Mouse (Mus musculus) spleen, adult 2 months (tissue): ENCODE data around the gene Btbd7. TPM values are rescaled to one million over a fixed set of nuclear protein-coding genes. Genes with fewer than 3 reads are reported as not detected.
A peak's percentile ranks its signal among the peaks of the same experiment; 100 is the strongest.

Experiments
- DNase-seq, 2 experiments: peaks; one replicate each; pipeline versions ENCODE4 v3.0.0 to v3.0.0-alpha.2; 2012 to 2021; ENCODE audit warnings: low spot score in 2 of 2, low read depth in 1 of 2
- H3K27ac ChIP-seq: fragments of 200-500 bp; 2 replicates; pipeline ENCODE4 v1.5.1; 2012; ENCODE audit warnings: low read length, inconsistent platforms; ENCODE audit not compliant: insufficient read depth
- H3K27me3 ChIP-seq: fragments of 200-500 bp; 2 replicates; pipeline ENCODE4 v1.6.1; 2012; ENCODE audit warnings: mild to moderate bottlenecking, moderate library complexity, low read length, inconsistent platforms; ENCODE audit not compliant: control insufficient read depth, insufficient read depth
- H3K36me3 ChIP-seq: fragments of 200-500 bp; 2 replicates; pipeline ENCODE4 v1.6.1; 2012; ENCODE audit warnings: mild to moderate bottlenecking, low read length, inconsistent platforms; ENCODE audit not compliant: control insufficient read depth, insufficient read depth
- H3K4me1 ChIP-seq: fragments of 200-500 bp; 2 replicates; pipeline ENCODE4 v1.6.1; 2011; ENCODE audit warnings: inconsistent platforms; ENCODE audit not compliant: control insufficient read depth, insufficient read depth, insufficient read length
- H3K4me3 ChIP-seq: fragments of 200-500 bp; 2 replicates; pipeline ENCODE4 v1.5.1; 2011; ENCODE audit warnings: mild to moderate bottlenecking, inconsistent platforms; ENCODE audit not compliant: insufficient read depth, insufficient read length; ENCODE audit errors: extremely low read depth
- CTCF ChIP-seq: fragments of 200-500 bp; IDR thresholded peaks from 2 replicates; pipeline ENCODE4 v1.5.1; 2011; ENCODE audit warnings: mild to moderate bottlenecking, inconsistent platforms; ENCODE audit not compliant: insufficient read depth, insufficient read length, insufficient replicate concordance; ENCODE audit errors: extremely low read depth
- POLR2A ChIP-seq: fragments of 200-500 bp; IDR thresholded peaks from 2 replicates; pipeline ENCODE4 v1.6.1; 2011; ENCODE audit warnings: low read depth, low read length, inconsistent platforms
- WGBS: fragments of 180-500 bp; shearing (Covaris S2); methylation state at CpG from one replicate; pipeline ENCODE4 v1.1.7; 2018; 5-methylcytosine and 5-hydroxymethylcytosine counted together
- polyA plus RNA-seq: library from polyadenylated mRNA; depleted of rRNA; stranded (reverse); fragments of >200 nt; gene quantifications from 2 replicates; pipeline ENCODE4 v1.2.3, GENCODE M21; 2012

The Btbd7 gene
- polyA plus RNA-seq, 1 experiment = 7.0 TPM

- Histone ChIP-seq H3K4me3 (peak overlapping the region; percentile 78), H3K36me3 (no peaks in the 10 kb centered on the region), H3K4me1 (peaks cover 4% of the 10 kb centered on the region; the same call in 1 of the 2 replicates), H3K27ac (no peak overlapping the region), H3K27me3 (no peaks in the 10 kb centered on the region)
- 43% methylated on average over 7 of the region's 7 CpGs for WGBS
- no peak for DNase-seq
- no peak for TF ChIP-seq CTCF
These were observed 630 bp upstream of the Btbd7 start for GRCm38 (mm10) chr12:102878901-102879300.

- peak; percentile 9 to 30 for DNase-seq
- Histone ChIP-seq H3K4me1 (peaks cover 4% of the 10 kb centered on the region; the same call in 1 of the 2 replicates), H3K27me3 (no peaks in the 10 kb centered on the region), H3K36me3 (no peaks in the 10 kb centered on the region), H3K4me3 (peak overlapping the region; percentile 72), H3K27ac (peak overlapping the region; percentile 90; the same call in 1 of the 2 replicates)
- TF ChIP-seq CTCF (no peak), POLR2A (no peak)
- WGBS = 1% methylated on average over 70 of the region's 70 CpGs
These were observed 805 bp downstream of the Btbd7 start for GRCm38 (mm10) chr12:102877301-102878030.

- H3K27ac ChIP-seq = no peak overlapping the region
These were observed 7.7 kb downstream of the Btbd7 start for GRCm38 (mm10) chr12:102870527-102870926.

GRCm38 (mm10) chr12:102869802-102870201 lies 8.5 kb downstream of the Btbd7 start:
- Histone ChIP-seq H3K27ac (no peak overlapping the region), H3K36me3 (no peaks in the 10 kb centered on the region), H3K4me3 (no peak overlapping the region), H3K4me1 (no peaks in the 10 kb centered on the region), H3K27me3 (no peaks in the 10 kb centered on the region)
- DNase-seq = no peak
- WGBS = 89% methylated on average over 2 of the region's 2 CpGs
- no peak for TF ChIP-seq POLR2A
- TF ChIP-seq CTCF = no peak

More at GRCm38 (mm10) chr12:102870527-102870926, 7.7 kb downstream of the Btbd7 start:
- WGBS = 68% methylated on average over 1 of the region's 1 CpGs
- H3K36me3 ChIP-seq = no peaks in the 10 kb centered on the region
- no peaks in the 10 kb centered on the region for H3K27me3 ChIP-seq
- H3K4me1 ChIP-seq = no peaks in the 10 kb centered on the region
- DNase-seq = no peak
- H3K4me3 ChIP-seq = no peak overlapping the region
- TF ChIP-seq POLR2A (no peak), CTCF (no peak)

GRCm38 (mm10) chr12:102860806-102861205 lies 17.5 kb downstream of the Btbd7 start:
- H3K36me3 ChIP-seq = no peaks in the 10 kb centered on the region
- no peaks in the 10 kb centered on the region for H3K4me1 ChIP-seq
- TF ChIP-seq POLR2A (no peak), CTCF (no peak)
- no peak overlapping the region for H3K4me3 ChIP-seq
- H3K27ac ChIP-seq = no peak overlapping the region
- DNase-seq = no peak
- no peaks in the 10 kb centered on the region for H3K27me3 ChIP-seq

GRCm38 (mm10) chr12:102838271-102838670 lies 40.0 kb downstream of the Btbd7 start:
- Histone ChIP-seq H3K36me3 (peaks cover 10% of the 10 kb centered on the region), H3K27ac (no peak overlapping the region), H3K4me1 (no peaks in the 10 kb centered on the region), H3K27me3 (no peaks in the 10 kb centered on the region), H3K4me3 (no peak overlapping the region)
- TF ChIP-seq CTCF = no peak
- no peak for TF ChIP-seq POLR2A
- no peak for DNase-seq
- WGBS = 98% methylated on average over 9 of the region's 9 CpGs

GRCm38 (mm10) chr12:102832746-102833300 lies 45.4 kb downstream of the Btbd7 start:
- TF ChIP-seq POLR2A (no peak), CTCF (no peak)
- H3K4me3 ChIP-seq = no peak overlapping the region
- peaks cover 6% of the 10 kb centered on the region for H3K36me3 ChIP-seq
- H3K27ac ChIP-seq = no peak overlapping the region
- H3K4me1 ChIP-seq = no peaks in the 10 kb centered on the region
- 94% methylated on average over 1 of the region's 1 CpGs for WGBS
- no peaks in the 10 kb centered on the region for H3K27me3 ChIP-seq
- DNase-seq = no peak
